Mouse (Mus musculus) hindbrain, embryonic 16.5 days (tissue): ENCODE data around the gene Tmem104. TPM values are rescaled to one million over a fixed set of nuclear protein-coding genes. Genes with fewer than 3 reads are reported as not detected.

Experiments used
- ATAC-seq: fragments of 200-750 bp; cut with Nextera tagmentation; 2 replicates; pipeline ENCODE4 v1.8.0; 2017; ENCODE audit warnings: moderate TSS enrichment, moderate library complexity
- H3K27ac ChIP-seq: fragments of 300-500 bp; sonication (generic); 2 replicates; pipeline ENCODE4 v1.5.1; 2014; ENCODE audit warnings: low read depth, mild to moderate bottlenecking, control low read depth, low read length, moderate library complexity
- H3K27me3 ChIP-seq: fragments of 300-500 bp; sonication (generic); replicated peaks from 2 replicates; pipeline ENCODE4 v1.6.1; 2014; ENCODE audit warnings: low read length; ENCODE audit not compliant: control insufficient read depth, insufficient read depth
- H3K36me3 ChIP-seq: fragments of 300-500 bp; sonication (generic); 2 replicates; pipeline ENCODE4 v1.6.1; 2014; ENCODE audit warnings: mild to moderate bottlenecking, low read length, moderate library complexity, mixed read lengths; ENCODE audit not compliant: control insufficient read depth, insufficient read depth
- H3K4me1 ChIP-seq: fragments of 300-500 bp; sonication (generic); 2 replicates; pipeline ENCODE4 v1.6.1; 2014; ENCODE audit warnings: low read depth, low read length; ENCODE audit not compliant: control insufficient read depth, insufficient read depth
- H3K4me2 ChIP-seq: fragments of 300-500 bp; sonication (generic); 2 replicates; pipeline ENCODE4 v1.6.1; 2014; ENCODE audit warnings: mild to moderate bottlenecking, low read length, control low read depth, moderate library complexity
- H3K4me3 ChIP-seq: fragments of 300-500 bp; sonication (generic); 2 replicates; pipeline ENCODE4 v1.5.1; 2014; ENCODE audit warnings: mild to moderate bottlenecking, low read length, control low read depth, moderate library complexity
- H3K9ac ChIP-seq: fragments of 300-500 bp; sonication (generic); 2 replicates; pipeline ENCODE4 v1.6.1; 2014; ENCODE audit warnings: low read depth, mild to moderate bottlenecking, control low read depth, low read length, moderate library complexity
- H3K9me3 ChIP-seq: fragments of 300-500 bp; sonication (generic); 2 replicates; pipeline ENCODE4 v1.6.1; 2014; ENCODE audit warnings: mild to moderate bottlenecking, low read length, moderate library complexity; ENCODE audit not compliant: control insufficient read depth
- WGBS: fragments of 180-500 bp; shearing (Covaris S2); extraction: QIAGEN DNeasy Blood & Tissue Kit; methylation state at CpG from one replicate; pipeline ENCODE4 v1.1.7; 2014; 5-methylcytosine and 5-hydroxymethylcytosine counted together
- polyA plus RNA-seq: library from polyadenylated mRNA; unstranded; fragments of >200 nt; fragmentation: Nextera tagmentation; extraction: Ambion mirVana; gene quantifications from 2 replicates; pipeline ENCODE4 v1.2.1, GENCODE M21; 2015

The Tmem104 gene
- polyA plus RNA-seq, 1 experiment from 2014 or later: 13.1 TPM

DNA sequence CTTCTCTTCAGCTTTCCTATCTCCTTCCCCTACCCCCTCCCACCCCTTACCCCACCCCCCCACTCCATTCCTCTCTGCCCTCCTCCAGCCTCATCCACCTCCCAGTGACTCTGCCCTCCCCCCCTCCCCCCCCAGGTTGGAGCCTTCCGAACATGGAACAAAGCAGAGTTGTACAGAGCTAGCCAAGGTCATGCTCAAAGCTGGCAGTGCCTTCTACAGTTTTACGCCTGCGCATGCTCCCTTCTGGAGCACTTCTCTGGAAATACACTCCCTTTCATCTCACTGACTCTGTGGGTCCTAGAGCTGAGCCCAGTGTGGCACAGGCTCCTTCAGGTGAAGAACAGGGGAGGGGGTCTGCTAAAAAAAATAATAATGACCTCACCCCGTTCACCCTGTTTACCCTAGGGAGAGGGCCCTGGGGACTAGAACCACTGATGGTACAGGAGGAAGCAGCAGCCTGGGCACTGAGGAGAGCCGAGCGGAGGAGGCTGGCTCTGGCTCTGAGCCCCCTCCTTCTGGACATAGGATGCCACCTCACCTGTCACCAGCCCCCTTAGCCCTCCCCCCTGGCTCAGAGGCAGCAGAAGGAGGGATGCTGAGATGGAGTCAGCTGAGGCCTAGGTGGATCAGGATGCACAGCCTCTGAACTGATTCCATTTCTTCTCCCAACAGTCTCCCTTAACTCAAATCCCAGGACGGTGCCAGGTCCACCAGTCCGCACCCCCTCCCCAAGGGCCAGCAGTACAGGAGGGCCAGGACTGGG, 95.6 kb downstream of the Tmem104 start:
- H3K27me3 ChIP-seq: no peaks in the 10 kb centered on the region
- no peak overlapping the region for H3K9ac ChIP-seq
- H3K9me3 ChIP-seq: no peaks in the 10 kb centered on the region
- H3K4me2 ChIP-seq: no peak overlapping the region
- H3K36me3 ChIP-seq: no peaks in the 10 kb centered on the region
- WGBS: 81% methylated on average over 8 of the region's 8 CpGs
- peaks cover 5% of the 10 kb centered on the region for H3K4me1 ChIP-seq
- ATAC-seq: peak; percentile 67
- H3K4me3 ChIP-seq: no peak overlapping the region
- peak overlapping the region; percentile 52; the same call in 1 of the 2 replicates for H3K27ac ChIP-seq

DNA sequence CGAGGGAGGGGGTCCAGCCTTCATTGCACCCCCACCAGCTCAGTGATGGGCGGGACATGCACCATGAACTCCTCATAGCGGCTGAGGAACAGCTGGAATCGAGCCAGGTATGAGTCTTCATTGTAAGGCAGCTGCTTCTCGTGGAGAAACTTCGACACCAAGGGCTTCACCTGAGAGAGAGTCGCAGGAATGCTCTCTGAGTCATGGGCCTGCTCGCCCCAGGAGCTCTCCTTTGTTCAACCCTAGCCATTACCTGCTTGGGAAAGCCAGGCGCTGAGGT, 96.1 kb downstream of the Tmem104 start:
- no peak overlapping the region for H3K4me3 ChIP-seq
- H3K9ac ChIP-seq: no peak overlapping the region
- H3K9me3 ChIP-seq: no peaks in the 10 kb centered on the region
- ATAC-seq: no peak
- H3K36me3 ChIP-seq: no peaks in the 10 kb centered on the region
- H3K4me1 ChIP-seq: peaks cover 2% of the 10 kb centered on the region
- 75% methylated on average over 9 of the region's 9 CpGs for WGBS
- H3K27ac ChIP-seq: no peak overlapping the region
- no peak overlapping the region for H3K4me2 ChIP-seq
- no peaks in the 10 kb centered on the region for H3K27me3 ChIP-seq

DNA sequence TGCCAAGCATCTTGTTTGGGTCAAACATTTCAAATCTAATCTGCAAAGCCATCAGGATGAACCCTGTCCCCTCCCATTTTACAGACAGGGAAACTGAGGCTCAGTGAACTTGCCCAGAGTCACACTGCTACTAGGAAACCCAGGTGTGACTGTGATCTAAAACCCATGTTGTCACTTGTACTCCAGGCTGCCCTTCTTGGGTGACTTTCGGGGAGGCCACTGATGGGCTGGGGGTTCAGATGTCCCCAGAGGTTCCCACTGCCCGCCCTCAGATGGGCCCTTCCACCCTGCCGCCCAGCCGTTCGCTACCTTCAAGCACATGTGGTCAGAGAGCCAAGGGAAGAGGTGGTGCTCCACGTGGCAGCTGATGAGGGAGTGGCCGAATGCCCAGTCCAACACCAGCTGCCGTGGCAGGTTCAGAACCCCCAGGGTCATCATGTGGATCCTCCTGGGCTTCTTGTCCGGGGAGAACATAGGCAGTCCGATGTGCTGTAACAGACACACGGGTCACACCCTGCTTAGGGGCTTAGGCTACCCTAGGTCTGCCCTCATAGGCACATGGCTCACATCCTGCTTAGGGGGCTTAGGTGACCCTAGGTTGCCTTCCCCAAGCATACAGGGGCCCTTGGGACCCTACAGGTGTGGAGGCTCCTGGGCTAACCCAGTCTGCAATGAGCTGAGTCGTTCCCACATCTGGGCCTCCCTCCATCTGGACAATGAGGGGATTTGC, 96.8 kb downstream of the Tmem104 start:
- no peaks in the 10 kb centered on the region for H3K36me3 ChIP-seq
- no peaks in the 10 kb centered on the region for H3K27me3 ChIP-seq
- no peaks in the 10 kb centered on the region for H3K9me3 ChIP-seq
- peaks cover 2% of the 10 kb centered on the region for H3K4me1 ChIP-seq
- no peak overlapping the region for H3K9ac ChIP-seq
- no peak overlapping the region for H3K4me2 ChIP-seq
- no peak for ATAC-seq
- H3K4me3 ChIP-seq: no peak overlapping the region
- no peak overlapping the region for H3K27ac ChIP-seq
- WGBS: 90% methylated on average over 12 of the region's 12 CpGs

DNA sequence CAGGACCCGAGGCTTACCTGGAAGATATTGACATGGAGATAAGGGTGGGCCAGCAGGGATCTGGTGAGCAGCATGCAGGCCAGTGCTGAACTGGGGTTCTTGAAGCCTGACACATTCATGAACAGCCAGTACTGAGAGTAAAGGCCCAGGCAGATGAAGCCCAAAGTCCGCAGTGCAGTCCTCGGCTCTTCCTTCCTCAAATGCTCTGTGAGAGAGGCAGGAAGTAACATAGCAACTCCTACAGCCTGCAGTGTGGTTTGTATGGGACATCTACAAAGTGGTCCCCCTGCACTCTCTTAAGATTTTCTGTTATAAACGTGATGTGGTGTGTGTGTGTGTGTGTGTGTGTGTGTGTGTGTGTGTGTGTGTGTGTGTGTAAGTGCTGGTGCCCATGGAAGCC, 98.0 kb downstream of the Tmem104 start:
- WGBS: 77% methylated on average over 4 of the region's 4 CpGs
- Histone ChIP-seq H3K4me3 (no peak overlapping the region), H3K9me3 (no peaks in the 10 kb centered on the region), H3K4me2 (no peak overlapping the region), H3K27me3 (no peaks in the 10 kb centered on the region), H3K27ac (no peak overlapping the region), H3K36me3 (no peaks in the 10 kb centered on the region), H3K4me1 (peaks cover 2% of the 10 kb centered on the region), H3K9ac (no peak overlapping the region)
- ATAC-seq: no peak

DNA sequence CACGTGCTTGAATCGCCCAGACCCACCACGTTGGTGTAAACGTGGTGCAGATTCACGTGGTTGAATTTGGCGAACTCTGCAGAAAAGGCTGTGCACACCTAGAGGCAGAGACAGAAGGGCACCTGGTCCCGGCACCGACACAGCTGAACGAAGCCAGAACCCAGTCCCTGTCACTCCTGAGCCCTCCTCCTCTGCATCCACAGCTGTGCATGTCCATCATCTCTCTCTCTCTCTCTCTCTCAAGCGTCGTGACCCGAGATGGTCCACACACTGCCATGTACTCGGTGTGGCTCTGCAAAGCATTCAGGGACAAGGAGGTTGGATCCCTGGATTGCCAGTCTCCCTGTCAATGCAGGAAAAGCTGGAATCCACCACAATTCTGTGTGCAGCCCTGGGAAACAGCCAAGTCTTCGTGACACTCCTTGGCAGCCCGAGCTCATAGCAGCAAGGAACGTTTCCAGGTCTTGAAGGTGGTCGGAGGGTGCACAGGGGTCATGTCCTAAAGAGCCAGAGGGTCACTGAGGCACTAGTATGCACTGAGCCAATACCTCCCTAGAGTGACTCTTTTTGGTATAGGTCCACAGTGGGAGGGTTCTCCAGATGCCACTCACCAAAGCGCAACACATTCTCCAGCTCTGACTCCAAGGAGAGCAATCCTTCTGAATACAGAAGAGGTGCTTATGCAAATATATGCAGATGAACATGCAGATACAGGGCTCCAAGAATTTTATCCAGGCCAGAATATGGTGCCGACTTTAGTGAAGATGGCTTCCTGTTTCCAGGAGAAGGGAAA, 99.1 kb downstream of the Tmem104 start:
- Histone ChIP-seq H3K9ac (no peak overlapping the region), H3K36me3 (no peaks in the 10 kb centered on the region), H3K4me2 (no peak overlapping the region), H3K27ac (peak overlapping the region; percentile 29; the same call in 1 of the 2 replicates), H3K9me3 (no peaks in the 10 kb centered on the region), H3K4me1 (peaks cover 2% of the 10 kb centered on the region), H3K4me3 (no peak overlapping the region), H3K27me3 (no peaks in the 10 kb centered on the region)
- 62% methylated on average over 19 of the region's 19 CpGs for WGBS
- ATAC-seq: no peak; the same call in 1 of the 2 replicates

DNA sequence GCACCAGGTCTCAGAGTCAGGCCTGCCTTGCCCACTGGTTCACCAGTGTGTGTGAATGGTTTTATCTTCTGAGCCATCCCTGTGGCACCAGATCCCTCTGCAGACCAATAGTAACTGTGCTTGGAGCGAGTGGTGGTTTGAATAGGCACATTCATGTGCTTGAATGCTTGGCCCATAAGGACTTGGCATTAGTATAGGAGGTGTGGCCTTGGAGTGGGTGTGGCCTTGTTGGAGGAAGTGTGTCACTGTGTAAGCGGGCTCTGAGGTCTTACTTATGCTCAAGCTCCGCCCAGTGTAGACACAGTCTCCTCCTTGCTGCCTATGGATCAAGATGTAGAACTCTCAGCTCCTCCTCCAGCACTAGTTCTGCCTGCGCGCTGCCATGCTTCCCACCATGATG, 100.1 kb downstream of the Tmem104 start:
- WGBS: 81% methylated on average over 5 of the region's 5 CpGs
- no peak overlapping the region for H3K27ac ChIP-seq
- H3K4me1 ChIP-seq: peaks cover 2% of the 10 kb centered on the region
- no peaks in the 10 kb centered on the region for H3K9me3 ChIP-seq
- ATAC-seq: peak; percentile 31; the same call in 1 of the 2 replicates
- H3K4me2 ChIP-seq: no peak overlapping the region
- H3K27me3 ChIP-seq: no peaks in the 10 kb centered on the region
- no peak overlapping the region for H3K9ac ChIP-seq
- H3K36me3 ChIP-seq: no peaks in the 10 kb centered on the region
- H3K4me3 ChIP-seq: no peak overlapping the region

DNA sequence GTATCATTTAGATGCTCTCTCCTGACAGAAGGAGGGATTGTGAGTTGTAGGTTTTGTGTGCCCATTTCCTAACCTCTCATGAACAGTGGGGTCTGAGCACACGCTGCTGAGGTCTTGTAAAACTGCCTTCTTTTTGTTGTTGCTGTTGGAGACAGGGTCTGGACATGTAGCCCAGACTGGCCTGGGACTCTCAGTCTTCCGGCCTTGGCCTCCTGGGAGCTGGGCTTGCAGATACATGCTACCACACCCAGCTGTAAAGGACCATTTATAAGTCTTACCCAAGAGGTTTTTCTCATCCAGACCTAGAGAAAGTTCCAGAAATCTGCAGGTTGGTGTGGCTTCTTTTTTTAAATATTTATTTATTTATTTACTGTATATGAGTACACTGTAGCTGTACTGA, 101.0 kb downstream of the Tmem104 start:
- no peak overlapping the region for H3K27ac ChIP-seq
- no peaks in the 10 kb centered on the region for H3K9me3 ChIP-seq
- no peaks in the 10 kb centered on the region for H3K36me3 ChIP-seq
- H3K4me3 ChIP-seq: no peak overlapping the region
- ATAC-seq: no peak
- H3K4me2 ChIP-seq: no peak overlapping the region
- no peaks in the 10 kb centered on the region for H3K27me3 ChIP-seq
- no peak overlapping the region for H3K9ac ChIP-seq
- peaks cover under 1% of the 10 kb centered on the region; the same call in 1 of the 2 replicates for H3K4me1 ChIP-seq
- WGBS: 92% methylated on average over 2 of the region's 2 CpGs

DNA sequence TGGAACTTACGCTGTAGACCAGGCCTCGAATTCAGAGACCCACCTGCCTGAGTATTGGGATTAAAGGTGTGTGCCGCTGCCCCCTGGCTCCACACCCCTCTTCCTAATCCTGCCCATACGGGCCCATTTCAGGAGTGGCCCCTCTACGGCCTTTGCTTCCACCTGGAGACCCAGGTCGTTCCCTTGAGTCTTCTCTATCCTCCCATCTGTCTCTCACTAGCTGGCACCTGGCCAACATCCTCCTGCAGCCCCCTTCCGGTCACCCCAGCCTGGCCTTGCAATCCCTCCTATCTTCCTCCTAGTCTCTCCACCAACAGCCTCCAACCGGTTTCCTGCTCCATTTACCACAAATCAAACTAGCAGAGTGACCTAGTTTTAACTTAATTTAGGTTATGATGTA, 102.6 kb downstream of the Tmem104 start:
- H3K4me3 ChIP-seq: no peak overlapping the region
- no peak overlapping the region for H3K27ac ChIP-seq
- WGBS: 81% methylated on average over 8 of the region's 8 CpGs
- H3K4me2 ChIP-seq: no peak overlapping the region
- H3K4me1 ChIP-seq: no peaks in the 10 kb centered on the region
- H3K9ac ChIP-seq: no peak overlapping the region
- ATAC-seq: no peak
- H3K27me3 ChIP-seq: no peaks in the 10 kb centered on the region
- no peaks in the 10 kb centered on the region for H3K9me3 ChIP-seq
- no peaks in the 10 kb centered on the region for H3K36me3 ChIP-seq

DNA sequence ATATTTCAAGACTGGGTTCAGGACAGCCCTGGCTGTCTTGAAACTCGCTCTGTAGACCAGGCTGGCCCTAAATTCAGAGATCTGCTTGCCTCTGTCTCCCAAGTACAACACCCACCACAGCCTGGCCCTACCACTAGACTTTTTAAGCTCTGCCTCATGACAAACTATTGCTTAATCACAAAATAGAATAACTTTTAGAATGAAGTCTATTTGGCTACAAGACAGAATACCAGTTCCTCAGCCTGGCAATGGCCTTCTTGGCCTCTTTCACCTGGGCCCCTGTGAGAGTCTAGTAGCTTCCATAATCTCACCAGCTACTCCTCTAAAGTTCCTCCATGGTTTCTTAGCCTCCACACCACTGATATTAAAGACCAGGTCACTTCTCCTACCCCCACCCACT, 103.0 kb downstream of the Tmem104 start:
- Histone ChIP-seq H3K9ac (no peak overlapping the region), H3K4me3 (no peak overlapping the region), H3K36me3 (no peaks in the 10 kb centered on the region), H3K4me1 (no peaks in the 10 kb centered on the region), H3K27ac (no peak overlapping the region), H3K9me3 (no peaks in the 10 kb centered on the region), H3K27me3 (no peaks in the 10 kb centered on the region), H3K4me2 (no peak overlapping the region)
- 91% methylated on average over 1 of the region's 1 CpGs for WGBS
- no peak for ATAC-seq
